Mouse (Mus musculus) liver, embryonic 13.5 days (tissue): ENCODE data around the gene Mnat1. TPM values are rescaled to one million over a fixed set of nuclear protein-coding genes. Genes with fewer than 3 reads are reported as not detected.
"Not testable (repeated sequence)": the region's sequence is repeated elsewhere in the genome, so short reads cannot be mapped to it uniquely, and the experiment has no call there.

Source experiments
- ATAC-seq: fragments of 200-750 bp; cut with Nextera tagmentation; 2 replicates; pipeline ENCODE4 v1.8.0; 2017; ENCODE audit warnings: low read depth, mild to moderate bottlenecking, moderate number of reproducible peaks, moderate library complexity
- DNase-seq: peaks from one replicate; pipeline ENCODE4 v3.0.0; 2022
- H3K27ac ChIP-seq: fragments of 300-500 bp; sonication (generic); 2 replicates; pipeline ENCODE4 v1.5.1; 2015; ENCODE audit warnings: moderate library complexity, mild to moderate bottlenecking, inconsistent platforms
- H3K27me3 ChIP-seq: fragments of 300-500 bp; sonication (generic); 2 replicates; pipeline ENCODE4 v1.6.1; 2015; ENCODE audit warnings: mild to moderate bottlenecking, inconsistent platforms
- H3K36me3 ChIP-seq: fragments of 300-500 bp; sonication (generic); 2 replicates; pipeline ENCODE4 v1.6.1; 2015; ENCODE audit warnings: mild to moderate bottlenecking, inconsistent platforms
- H3K4me1 ChIP-seq: fragments of 300-500 bp; sonication (generic); replicated peaks from 2 replicates; pipeline ENCODE4 v1.6.1; 2015; ENCODE audit warnings: inconsistent platforms
- H3K4me2 ChIP-seq: fragments of 300-500 bp; sonication (generic); 2 replicates; pipeline ENCODE4 v1.6.1; 2015; ENCODE audit warnings: inconsistent platforms, mild to moderate bottlenecking, moderate library complexity
- H3K4me3 ChIP-seq: fragments of 300-500 bp; sonication (generic); replicated peaks from 2 replicates; pipeline ENCODE4 v1.5.1; 2015; ENCODE audit warnings: mild to moderate bottlenecking, inconsistent platforms
- H3K9ac ChIP-seq: fragments of 300-500 bp; sonication (generic); 2 replicates; pipeline ENCODE4 v1.6.1; 2015; ENCODE audit warnings: mild to moderate bottlenecking, inconsistent platforms
- H3K9me3 ChIP-seq: fragments of 300-500 bp; sonication (generic); replicated peaks from 2 replicates; pipeline ENCODE4 v1.6.1; 2016; ENCODE audit warnings: inconsistent platforms
- WGBS: fragments of 180-500 bp; shearing (Covaris S2); methylation state at CpG from one replicate; pipeline ENCODE4 v1.1.7; 2015; ENCODE audit not compliant: insufficient replicate concordance; 5-methylcytosine and 5-hydroxymethylcytosine counted together
- polyA plus RNA-seq: library from polyadenylated mRNA; unstranded; fragments of >200 nt; fragmentation: Nextera tagmentation; extraction: Ambion mirVana; gene quantifications from 2 replicates; pipeline ENCODE4 v1.2.1, GENCODE M21; 2015

The Mnat1 gene
- polyA plus RNA-seq, 1 experiment from 2014 or later = 11.9 TPM

DNA sequence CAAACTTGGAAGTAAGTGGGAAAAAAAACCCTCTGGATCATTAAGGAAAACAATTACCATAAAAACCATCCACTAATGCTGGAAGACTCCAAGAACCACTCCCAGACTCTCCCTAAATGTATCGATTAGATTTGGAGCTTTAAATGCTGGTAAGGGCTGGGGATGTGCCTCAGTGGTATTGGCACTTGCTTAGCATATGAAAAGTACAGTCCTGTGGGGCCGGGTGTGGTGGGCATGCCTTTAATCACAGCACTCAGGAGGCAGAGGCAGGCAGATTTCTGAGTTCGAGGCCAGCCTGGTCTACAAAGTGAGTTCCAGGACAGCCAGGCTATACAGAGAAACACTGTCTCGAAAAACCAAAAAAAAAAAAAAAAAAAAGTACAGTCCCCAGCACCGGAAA is 27.3 kb upstream of the Mnat1 start:
- H3K4me3 ChIP-seq, H3K36me3 ChIP-seq, H3K9ac ChIP-seq, H3K27ac ChIP-seq, H3K27me3 ChIP-seq, H3K4me2 ChIP-seq, H3K4me1 ChIP-seq, ATAC-seq, H3K9me3 ChIP-seq, DNase-seq: not testable (repeated sequence)
- WGBS = 73% methylated on average over 5 of the region's 5 CpGs

DNA sequence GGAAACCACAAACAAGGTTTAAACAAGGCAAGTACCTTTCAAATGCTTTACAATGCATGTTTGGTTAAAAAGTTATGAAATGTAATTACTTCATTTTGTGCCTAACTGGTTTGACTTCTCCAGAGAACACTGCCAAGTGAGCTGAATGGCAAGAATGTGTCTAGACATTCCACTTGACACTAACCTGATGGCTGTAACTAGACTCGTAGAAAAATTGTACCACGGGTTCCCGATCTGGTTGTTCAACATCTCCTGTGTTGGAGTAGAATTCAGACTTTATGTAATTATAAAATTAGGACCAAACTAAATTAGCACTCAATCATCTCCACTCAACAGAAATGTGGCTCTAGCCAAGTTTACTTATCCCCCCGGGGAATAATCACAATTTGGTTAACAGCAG is 24.9 kb upstream of the Mnat1 start:
- Histone ChIP-seq H3K27ac (no peak overlapping the region), H3K9me3 (no peaks in the 10 kb centered on the region), H3K36me3 (no peaks in the 10 kb centered on the region), H3K9ac (no peak overlapping the region), H3K27me3 (0 out of 2 replicates have a peak, but pooled peaks cover 2% of the 10 kb centered on the region), H3K4me3 (no peak overlapping the region), H3K4me1 (no peaks in the 10 kb centered on the region), H3K4me2 (no peak overlapping the region)
- DNase-seq (no peak), ATAC-seq (no peak)
- WGBS = 78% methylated on average over 4 of the region's 4 CpGs

DNA sequence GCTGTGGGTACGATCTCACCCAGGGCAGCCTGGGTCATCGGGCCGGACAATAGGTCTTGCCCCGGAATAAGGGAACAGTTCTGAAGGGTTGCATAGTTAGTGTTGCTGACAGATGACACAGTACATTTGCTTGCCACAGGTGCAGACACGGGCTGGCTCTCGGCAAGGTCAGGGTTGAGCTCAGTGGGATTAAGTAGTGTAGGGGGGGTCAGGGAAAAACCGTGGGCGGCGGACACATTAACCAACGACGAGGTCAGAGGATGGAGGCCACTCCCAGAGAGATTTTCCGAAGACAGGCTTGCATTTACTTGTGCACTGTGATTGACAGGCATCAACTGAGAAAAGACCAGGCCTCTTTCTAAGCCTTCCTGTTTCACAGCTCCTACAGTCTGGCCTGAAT is 19.8 kb upstream of the Mnat1 start:
- Histone ChIP-seq H3K9me3 (no peaks in the 10 kb centered on the region), H3K36me3 (no peaks in the 10 kb centered on the region), H3K4me1 (no peaks in the 10 kb centered on the region), H3K9ac (no peak overlapping the region), H3K4me3 (no peak overlapping the region), H3K4me2 (no peak overlapping the region), H3K27me3 (peaks cover 8% of the 10 kb centered on the region), H3K27ac (no peak overlapping the region)
- DNase-seq (no peak), ATAC-seq (no peak)
- WGBS = 80% methylated on average over 12 of the region's 12 CpGs

DNA sequence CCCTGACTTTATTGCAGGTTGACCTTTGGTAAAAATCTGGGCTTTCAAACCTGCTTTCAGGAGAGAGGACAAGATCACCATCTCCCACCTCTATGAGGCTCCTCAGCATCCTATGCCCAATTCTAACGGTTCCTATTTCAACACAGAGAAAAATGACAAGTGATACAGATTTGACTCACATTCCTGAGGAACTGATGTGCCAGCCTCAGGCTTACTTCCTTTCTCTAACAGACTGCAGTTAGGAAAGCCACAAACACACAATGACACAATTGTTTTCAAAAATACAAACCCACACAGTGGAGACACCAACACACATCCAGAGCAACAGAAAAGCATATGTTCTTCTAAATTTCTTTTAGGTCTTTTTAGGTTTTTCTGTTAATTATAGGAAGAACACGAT is 15.7 kb upstream of the Mnat1 start:
- DNase-seq (no peak), ATAC-seq (no peak)
- Histone ChIP-seq H3K9me3 (no peaks in the 10 kb centered on the region), H3K4me1 (peaks cover 20% of the 10 kb centered on the region; the same call in 1 of the 2 replicates), H3K36me3 (no peaks in the 10 kb centered on the region), H3K9ac (no peak overlapping the region), H3K4me2 (no peak overlapping the region), H3K27me3 (peaks cover 49% of the 10 kb centered on the region), H3K4me3 (no peak overlapping the region), H3K27ac (no peak overlapping the region)
- 51% methylated on average over 2 of the region's 2 CpGs for WGBS

DNA sequence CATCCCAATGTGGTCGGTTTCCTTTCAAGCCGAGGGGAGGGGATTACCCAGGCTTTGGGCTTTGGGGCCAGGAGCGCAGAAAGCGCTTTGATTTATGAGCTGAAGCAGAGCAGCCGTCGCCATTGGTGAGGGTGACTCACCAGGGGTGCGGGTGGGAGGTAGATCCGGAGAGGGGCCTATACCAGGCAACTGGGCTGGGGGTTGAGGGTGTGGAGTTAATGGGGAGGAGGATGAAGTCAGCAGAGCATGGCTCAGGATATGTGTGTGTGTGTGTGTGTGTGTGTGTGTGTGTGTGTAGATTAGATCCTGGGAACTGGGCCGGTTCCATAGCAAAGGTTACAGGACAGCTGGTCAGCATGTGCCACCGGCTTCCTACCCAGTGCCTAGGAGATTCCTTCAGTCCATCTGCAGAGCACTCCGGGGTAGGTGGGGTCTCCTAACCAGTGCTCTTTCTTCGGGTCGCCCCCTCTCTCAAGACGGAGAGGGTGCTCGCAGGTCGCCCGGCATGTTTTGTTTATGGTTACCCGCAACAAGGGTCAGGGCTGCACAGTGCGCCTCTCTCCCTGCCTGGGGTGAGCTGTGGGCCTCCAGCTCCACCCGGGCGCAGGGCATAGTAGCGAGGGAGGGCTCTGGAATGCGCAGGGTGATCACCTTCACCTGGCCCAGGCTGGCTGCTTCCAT is 12.9 kb upstream of the Mnat1 start:
- Histone ChIP-seq H3K9me3 (no peaks in the 10 kb centered on the region), H3K36me3 (no peaks in the 10 kb centered on the region), H3K27ac (no peak overlapping the region), H3K4me1 (peaks cover 27% of the 10 kb centered on the region; the same call in 1 of the 2 replicates), H3K27me3 (peaks cover 71% of the 10 kb centered on the region), H3K4me2 (0 out of 2 replicates have a peak overlapping the region, but pooled peaks have one; percentile 79), H3K9ac (no peak overlapping the region), H3K4me3 (0 out of 2 replicates have a peak overlapping the region, but pooled peaks have one; percentile 7)
- no peak for ATAC-seq
- WGBS = 13% methylated on average over 23 of the region's 23 CpGs
- no peak for DNase-seq

DNA sequence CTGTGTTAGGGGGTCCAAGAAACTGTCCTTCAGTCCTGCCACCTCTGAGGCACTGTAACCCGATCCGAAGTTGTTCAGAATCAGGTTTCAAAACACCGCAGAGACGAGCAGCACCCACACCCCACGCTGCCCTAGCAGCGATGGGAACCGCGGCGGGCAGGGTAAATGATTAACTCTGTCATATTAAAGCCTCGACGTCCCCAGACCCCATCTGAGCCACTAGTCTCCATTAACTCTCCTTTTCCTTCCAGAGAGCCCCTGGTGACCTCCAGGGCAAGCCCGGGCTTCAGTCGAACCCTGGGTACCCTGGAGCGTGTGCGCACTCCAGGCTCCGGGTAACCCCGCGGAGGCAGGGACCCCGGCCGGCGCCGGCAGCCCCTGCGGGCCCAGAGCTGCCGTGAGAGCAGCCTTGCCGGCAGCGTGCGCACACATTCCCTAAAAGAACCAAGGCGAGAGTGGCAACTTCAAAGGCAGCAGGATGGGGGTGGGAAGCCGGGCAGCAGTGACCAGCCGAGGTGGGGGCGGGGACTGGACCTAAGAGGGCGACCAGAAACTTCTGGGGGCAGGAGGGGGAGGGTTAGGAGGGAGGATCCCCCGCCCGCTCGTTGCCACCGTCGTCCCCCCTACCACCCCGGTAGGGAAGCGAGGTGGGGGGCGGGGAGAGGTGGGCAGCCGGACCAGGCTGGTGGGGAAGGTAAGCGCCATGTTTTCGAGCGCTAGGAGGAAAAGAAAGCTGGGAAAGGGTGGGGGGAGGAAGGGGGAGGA is 11.8 kb upstream of the Mnat1 start:
- WGBS = under 1% methylated on average over 42 of the region's 44 CpGs
- no peak for DNase-seq
- Histone ChIP-seq H3K4me1 (peaks cover 27% of the 10 kb centered on the region; the same call in 1 of the 2 replicates), H3K4me2 (peak overlapping the region; percentile 79), H3K9me3 (no peaks in the 10 kb centered on the region), H3K27ac (no peak overlapping the region), H3K27me3 (peaks cover 79% of the 10 kb centered on the region), H3K36me3 (no peaks in the 10 kb centered on the region), H3K9ac (0 out of 2 replicates have a peak overlapping the region, but pooled peaks have one; percentile 36), H3K4me3 (peak overlapping the region; percentile 56)
- peak; percentile 18; the same call in 1 of the 2 replicates for ATAC-seq

DNA sequence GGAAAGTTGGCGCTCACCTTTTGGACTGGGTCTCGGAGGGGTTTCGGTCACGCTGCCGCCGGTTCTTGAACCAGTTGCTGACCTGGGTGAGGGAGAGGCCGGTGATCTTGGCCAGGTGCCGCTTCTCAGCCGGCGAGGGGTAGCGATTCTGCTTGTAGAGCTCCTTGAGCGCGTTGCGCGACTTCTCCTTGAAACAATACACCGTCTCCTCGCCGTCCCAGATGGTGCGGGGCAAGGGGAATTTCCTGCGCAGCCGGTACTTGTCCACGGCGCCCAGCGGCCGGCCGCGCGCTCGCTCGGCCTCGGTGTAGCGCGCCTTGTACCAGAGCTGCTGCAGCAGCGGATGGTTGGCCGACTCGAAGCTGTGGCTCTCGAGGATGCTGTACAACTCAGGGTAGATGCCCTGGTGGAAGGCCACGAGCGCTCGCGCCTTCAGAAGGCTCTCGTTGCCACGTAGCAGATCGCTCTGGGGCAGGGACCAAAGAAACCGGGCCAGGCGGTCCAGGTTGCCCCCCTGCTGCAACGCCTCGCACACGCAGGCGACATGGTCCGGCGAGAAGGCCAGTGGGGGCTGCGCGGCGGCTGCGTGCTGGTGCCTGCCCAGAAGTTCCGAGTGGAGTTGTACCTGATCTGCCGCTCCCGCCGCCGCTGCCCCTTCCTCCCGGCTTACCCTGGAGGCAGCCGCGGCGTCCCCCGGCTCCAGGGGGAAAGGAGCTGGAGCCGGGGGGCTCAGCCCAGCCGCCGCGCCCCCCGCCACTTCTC is 11.0 kb upstream of the Mnat1 start:
- no peaks in the 10 kb centered on the region for H3K36me3 ChIP-seq
- 0 out of 2 replicates have a peak overlapping the region, but pooled peaks have one; percentile 36 for H3K9ac ChIP-seq
- 0 out of 2 replicates have a peak, but pooled peaks have one; percentile 29 for ATAC-seq
- H3K9me3 ChIP-seq = no peaks in the 10 kb centered on the region
- no peak overlapping the region for H3K27ac ChIP-seq
- under 1% methylated on average over 66 of the region's 71 CpGs for WGBS
- peaks cover 79% of the 10 kb centered on the region for H3K27me3 ChIP-seq
- peak overlapping the region; percentile 79 for H3K4me2 ChIP-seq
- peaks cover 27% of the 10 kb centered on the region; the same call in 1 of the 2 replicates for H3K4me1 ChIP-seq
- DNase-seq = no peak
- peak overlapping the region; percentile 56 for H3K4me3 ChIP-seq

DNA sequence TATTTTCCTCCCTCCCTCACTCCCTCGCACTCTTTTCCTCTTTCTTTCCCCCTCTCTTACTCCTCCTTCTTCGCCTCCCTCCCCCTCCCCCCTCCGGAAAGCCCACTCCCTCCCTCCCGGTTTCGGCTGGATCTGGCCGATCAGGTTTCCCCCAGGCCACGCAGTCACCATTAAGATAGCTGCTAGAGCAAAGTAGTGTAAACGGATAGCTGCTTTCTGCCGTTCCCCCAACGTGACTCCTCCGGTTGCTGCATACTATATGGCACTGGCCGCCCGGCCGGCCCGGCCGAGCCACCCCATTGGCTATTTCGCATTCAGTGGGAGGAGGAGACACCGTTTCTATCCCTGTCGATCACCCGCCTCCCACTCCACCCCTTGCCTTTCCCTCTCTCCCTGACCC is 10.3 kb upstream of the Mnat1 start, which contains the start of gene Six4:
Gene Six4, minus strand, starts transcription at position 261 of the 400 bp plus-strand sequence.
- H3K9ac ChIP-seq = 0 out of 2 replicates have a peak within 1 kb of the TSS, but pooled peaks have one; percentile 36
- H3K27ac ChIP-seq = no peak within 1 kb of the TSS
- DNase-seq (no peak), ATAC-seq (peak; percentile 68; the same call in 1 of the 2 replicates)
- H3K4me3 ChIP-seq = peak within 1 kb of the TSS; percentile 56
- H3K36me3 ChIP-seq = no peaks in the 10 kb centered on the region
- H3K27me3 ChIP-seq = peaks cover 76% of the 10 kb centered on the region
- under 1% methylated on average over 20 of the region's 20 CpGs for WGBS
- peak within 1 kb of the TSS; percentile 79 for H3K4me2 ChIP-seq
- H3K4me1 ChIP-seq = peaks cover 27% of the 10 kb centered on the region; the same call in 1 of the 2 replicates
- H3K9me3 ChIP-seq = no peaks in the 10 kb centered on the region

DNA sequence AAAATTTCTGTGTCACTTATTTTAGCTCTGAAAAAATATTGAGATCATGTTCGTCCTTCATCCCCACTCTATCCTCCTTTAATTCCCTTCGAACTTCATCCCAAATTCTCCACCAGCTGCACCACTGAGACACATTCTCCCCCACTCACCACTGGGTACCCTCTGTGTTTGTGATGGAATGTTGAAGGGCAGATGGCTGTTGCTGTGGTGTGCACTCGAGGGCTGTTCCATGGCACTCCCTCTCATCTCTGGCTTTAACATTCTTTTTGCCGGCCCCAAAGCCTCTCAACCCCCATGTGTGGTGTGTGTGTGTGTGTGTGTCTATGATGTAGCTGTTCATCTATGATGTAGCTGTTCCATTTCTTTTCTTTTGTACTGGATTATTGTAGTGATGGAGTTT is 1.7 kb downstream of the Mnat1 start:
- 65% methylated on average over 4 of the region's 4 CpGs for WGBS
- no peaks in the 10 kb centered on the region for H3K27me3 ChIP-seq
- ATAC-seq = no peak
- DNase-seq = no peak
- peak overlapping the region; percentile 21; the same call in 1 of the 2 replicates for H3K4me2 ChIP-seq
- no peak overlapping the region for H3K4me3 ChIP-seq
- no peak overlapping the region for H3K27ac ChIP-seq
- no peaks in the 10 kb centered on the region for H3K36me3 ChIP-seq
- H3K4me1 ChIP-seq = peaks cover 18% of the 10 kb centered on the region
- no peaks in the 10 kb centered on the region for H3K9me3 ChIP-seq
- H3K9ac ChIP-seq = no peak overlapping the region

DNA sequence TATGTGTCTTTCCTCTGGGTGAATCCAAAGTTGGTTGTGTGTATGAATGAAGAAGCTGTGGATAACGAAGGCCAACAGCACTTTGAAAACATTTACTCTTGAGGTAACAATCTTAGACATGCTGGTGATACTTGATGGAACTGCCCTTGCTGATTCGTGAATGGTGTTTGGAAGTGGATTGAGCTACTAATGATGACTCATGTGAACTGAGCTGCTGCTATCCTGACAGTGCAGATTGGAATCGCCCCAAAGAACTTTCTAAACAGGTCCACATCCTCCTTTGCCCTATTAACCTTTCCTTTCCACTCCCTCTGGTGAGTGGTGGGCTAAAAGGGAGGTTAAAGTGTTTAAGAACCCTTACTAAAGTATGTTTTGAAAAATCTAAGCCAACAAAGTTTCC is 17.2 kb downstream of the Mnat1 start:
- H3K9ac ChIP-seq = no peak overlapping the region
- H3K9me3 ChIP-seq = no peaks in the 10 kb centered on the region
- ATAC-seq (peak; percentile 65), DNase-seq (no peak)
- no peaks in the 10 kb centered on the region for H3K27me3 ChIP-seq
- no peaks in the 10 kb centered on the region; the same call in 1 of the 2 replicates for H3K36me3 ChIP-seq
- no peak overlapping the region for H3K4me3 ChIP-seq
- no peak overlapping the region for H3K4me2 ChIP-seq
- 61% methylated on average over 3 of the region's 3 CpGs for WGBS
- 0 out of 2 replicates have a peak, but pooled peaks cover 7% of the 10 kb centered on the region for H3K4me1 ChIP-seq
- H3K27ac ChIP-seq = no peak overlapping the region

DNA sequence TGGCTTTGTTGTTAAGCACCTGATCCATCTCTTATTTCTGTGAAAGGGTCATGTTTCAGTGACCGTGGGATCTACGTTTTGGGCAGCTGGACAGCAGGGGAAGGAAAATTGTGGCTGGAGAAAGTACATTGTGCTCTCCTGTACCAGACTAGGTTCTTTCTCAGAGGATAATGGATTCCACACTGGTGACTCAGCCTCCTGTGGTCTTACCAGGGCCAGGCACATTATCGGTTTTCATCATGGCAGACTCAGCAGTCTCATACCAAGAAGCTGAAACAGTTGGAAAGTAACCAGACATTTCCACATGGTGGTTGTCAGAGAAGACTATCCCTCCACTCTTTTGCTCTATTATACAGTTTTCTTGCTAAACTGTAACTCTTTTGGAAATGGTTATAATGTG is 23.7 kb downstream of the Mnat1 start:
- ATAC-seq (no peak), DNase-seq (no peak)

More for the DNA sequence above, 23.7 kb downstream of the Mnat1 start:
- Histone ChIP-seq H3K27ac (no peak overlapping the region), H3K27me3 (no peaks in the 10 kb centered on the region), H3K4me2 (no peak overlapping the region), H3K9me3 (no peaks in the 10 kb centered on the region), H3K36me3 (no peaks in the 10 kb centered on the region; the same call in 1 of the 2 replicates), H3K4me3 (no peak overlapping the region), H3K9ac (no peak overlapping the region), H3K4me1 (no peaks in the 10 kb centered on the region)
- 60% methylated on average over 3 of the region's 3 CpGs for WGBS
